Mouse (Mus musculus) brain, embryonic 18.5 days (tissue): ENCODE measurements at regions not wholly inside any gene's neighbourhood (a gene's known extent, or its start where the extent isn't known, plus 50 kb on each side); places are given as distances from the start of the nearest gene placed in this dataset.

Source experiments
- DNase-seq: peaks from one replicate; pipeline ENCODE4 v3.0.0-alpha.2; 2012; ENCODE audit warnings: low read depth, low spot score

DNA sequence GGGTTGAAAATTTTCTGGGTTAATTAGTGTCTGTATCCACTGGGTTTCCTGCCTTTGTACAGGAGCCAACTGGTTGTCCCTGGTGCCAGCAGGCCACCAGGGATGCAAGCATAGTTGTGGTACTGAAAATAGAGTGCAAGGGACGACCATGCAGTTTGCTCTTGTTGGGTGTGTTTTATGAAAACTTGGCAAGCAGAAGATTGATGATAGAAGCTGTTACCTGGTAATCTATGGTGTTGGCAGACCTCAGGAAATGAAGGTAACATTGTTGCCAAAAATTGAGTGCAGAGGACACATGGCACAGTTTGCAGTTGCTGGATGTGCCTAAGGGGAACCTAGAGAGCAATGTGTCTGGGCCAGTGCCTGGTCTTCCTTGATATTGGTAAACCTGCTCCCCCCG, 818.7 kb downstream of the Tlr4 start:
- DNase-seq = no peak

DNA sequence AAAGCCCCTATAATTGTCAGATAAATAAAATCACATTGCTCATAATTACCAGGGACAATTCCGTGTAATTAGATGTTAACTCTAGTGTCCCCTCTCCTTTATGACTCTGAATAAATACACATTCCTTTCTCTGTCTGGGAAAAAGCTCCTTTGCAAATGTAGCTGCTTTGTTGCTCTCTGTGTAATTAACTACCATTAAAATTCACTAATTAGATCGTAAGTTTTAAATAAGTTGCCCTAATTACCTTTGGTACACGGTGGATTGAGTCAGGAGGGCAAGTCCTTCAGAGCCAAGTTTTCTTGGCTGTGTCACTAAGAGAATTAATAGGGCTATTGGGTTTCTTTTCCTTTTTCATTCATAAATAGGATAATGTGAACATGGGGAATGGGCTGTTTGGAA, 834.7 kb downstream of the Tlr4 start:
- no peak for DNase-seq

DNA sequence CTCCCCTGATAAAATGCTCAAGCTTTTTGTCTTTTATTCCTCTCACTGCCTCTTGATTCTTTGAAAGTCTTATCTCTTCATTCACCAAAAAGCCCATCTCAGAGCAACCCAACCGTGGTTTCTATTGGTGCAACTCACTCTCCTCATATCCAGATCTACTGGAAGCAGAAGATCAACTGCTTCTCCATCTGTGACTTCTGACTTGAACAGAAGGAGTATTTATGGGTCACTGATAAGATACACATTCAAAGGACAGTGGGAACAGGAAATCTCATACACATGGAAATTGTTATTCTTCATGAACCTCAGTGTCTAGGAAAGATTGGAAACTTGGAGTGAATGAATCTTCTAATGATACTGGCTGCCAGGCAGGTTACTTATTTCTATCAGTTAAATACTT, 846.6 kb downstream of the Tlr4 start:
- no peak for DNase-seq

DNA sequence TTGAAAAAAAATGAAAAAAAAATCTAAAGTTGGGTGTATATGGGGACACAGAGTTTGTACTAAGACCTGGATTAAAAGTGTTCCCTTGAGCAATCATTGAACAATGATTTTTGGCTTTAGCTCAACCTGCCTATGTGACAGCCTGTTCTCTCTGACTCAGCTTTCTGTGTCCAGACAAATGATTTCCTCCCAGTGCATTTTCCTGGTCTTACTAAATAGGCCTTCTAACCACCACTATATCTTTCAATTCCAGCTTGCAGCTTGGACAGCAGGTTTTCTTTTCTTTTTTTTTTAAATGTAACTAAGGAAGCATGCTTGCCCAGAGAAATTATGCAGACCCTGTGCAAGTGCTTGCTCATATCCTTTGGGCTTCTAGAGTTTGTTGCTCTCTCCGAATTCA, 850.2 kb downstream of the Tlr4 start:
- DNase-seq = no peak

DNA sequence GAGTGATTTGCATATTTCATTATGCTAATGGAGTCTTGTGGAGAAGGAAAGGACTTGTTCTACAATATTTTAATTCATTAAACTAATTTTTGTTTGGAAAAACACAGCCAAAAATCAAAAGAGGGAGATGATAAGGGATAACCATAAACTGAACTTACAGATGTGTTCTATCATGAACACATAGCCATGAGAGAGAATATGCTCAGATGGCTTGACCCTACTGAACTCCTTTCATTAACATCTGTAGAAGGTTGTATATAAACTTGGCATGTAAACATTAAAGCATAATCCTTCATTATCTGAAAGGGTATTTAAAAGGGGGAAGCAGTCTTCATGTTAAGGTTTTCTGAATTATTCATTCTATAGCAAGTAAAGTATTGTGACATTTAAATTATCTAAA, 871.1 kb downstream of the Tlr4 start:
- no peak for DNase-seq
